Mouse (Mus musculus): ENCODE data around the gene Sult2a2. TPM values are rescaled to one million over a fixed set of nuclear protein-coding genes. Genes with fewer than 3 reads are reported as not detected.

Sult2a2 gene
- polyA plus RNA-seq (2021; fragmentation: Nextera tagmentation), result not detected in 2 replicates
- long read RNA-seq, experiment 1, result 0 reads
- long read RNA-seq, experiment 2, result 0 reads

GRCm38 (mm10) chr7:13733205-13733604 is at the start of gene Sult2a2:
Gene Sult2a2 (plus strand): TSS chr7:13733505.

Other genes starting within 250 kb of the Sult2a2 start
- not detected in 2 replicates for gene Bsph2, start 162.4 kb upstream of the Sult2a2 start, polyA plus RNA-seq (2021; fragmentation: Nextera tagmentation)
- gene Sult2a5, start 109.5 kb upstream of the Sult2a2 start, polyA plus RNA-seq (2021; fragmentation: Nextera tagmentation), result not detected in 2 replicates
- gene Sult2a1, start 103.9 kb downstream of the Sult2a2 start, polyA plus RNA-seq (2021; fragmentation: Nextera tagmentation), result not detected in 2 replicates